Mouse (Mus musculus) liver, adult 2 months (tissue): ENCODE data around the gene Cnbd2. TPM values are rescaled to one million over a fixed set of nuclear protein-coding genes. Genes with fewer than 3 reads are reported as not detected.

Experiments used
- DNase-seq: peaks from one replicate; pipeline ENCODE4 v3.0.0-alpha.2; 2011; ENCODE audit warnings: low read depth, low spot score; ENCODE audit errors: extremely low read depth
- H3K27ac ChIP-seq: fragments of 200-500 bp; replicated peaks from 2 replicates; pipeline ENCODE4 v1.5.1; 2012; ENCODE audit warnings: low read depth, mild to moderate bottlenecking, control low read depth, inconsistent platforms, low read length; ENCODE audit not compliant: insufficient read depth
- H3K27me3 ChIP-seq: fragments of 200-500 bp; 2 replicates; pipeline ENCODE4 v1.6.1; 2012; ENCODE audit warnings: mild to moderate bottlenecking, moderate library complexity, low read length, inconsistent platforms; ENCODE audit not compliant: control insufficient read depth, insufficient read depth
- H3K36me3 ChIP-seq: fragments of 200-500 bp; 2 replicates; pipeline ENCODE4 v1.6.1; 2012; ENCODE audit warnings: low read length, inconsistent platforms; ENCODE audit not compliant: control insufficient read depth, insufficient read depth
- H3K4me1 ChIP-seq: fragments of 200-500 bp; 2 replicates; pipeline ENCODE4 v1.6.1; 2011; ENCODE audit warnings: low read length; ENCODE audit not compliant: control insufficient read depth, insufficient read depth
- H3K4me3 ChIP-seq: fragments of 200-500 bp; 2 replicates; pipeline ENCODE4 v1.5.1; 2011; ENCODE audit warnings: low read depth, mild to moderate bottlenecking, control low read depth, low read length, moderate library complexity; ENCODE audit not compliant: insufficient read depth
- H3K79me2 ChIP-seq: fragments of 200-500 bp; 2 replicates; pipeline ENCODE4 v1.6.1; 2012; ENCODE audit warnings: inconsistent platforms, mild to moderate bottlenecking, low read length, moderate library complexity; ENCODE audit not compliant: control insufficient read depth, insufficient read depth
- H3K9ac ChIP-seq: fragments of 200-500 bp; 2 replicates; pipeline ENCODE4 v1.6.1; 2012; ENCODE audit warnings: low read depth, mild to moderate bottlenecking, control low read depth, inconsistent platforms, low read length
- CTCF ChIP-seq: fragments of 200-500 bp; IDR thresholded peaks from 2 replicates; pipeline ENCODE4 v1.5.1; 2011; ENCODE audit warnings: low read depth, low read length, control low read depth
- POLR2A ChIP-seq: fragments of 200-500 bp; IDR thresholded peaks from 2 replicates; pipeline ENCODE4 v1.6.1; 2011; ENCODE audit warnings: low read length, control low read depth; ENCODE audit not compliant: insufficient read depth; ENCODE audit errors: extremely low read depth
- WGBS: fragments of 180-500 bp; shearing (Covaris S2); methylation state at CpG from one replicate; pipeline ENCODE4 v1.1.7; 2018; 5-methylcytosine and 5-hydroxymethylcytosine counted together
- polyA plus RNA-seq: library from polyadenylated mRNA; depleted of rRNA; stranded (reverse); fragments of >200 nt; gene quantifications from 2 replicates; pipeline ENCODE4 v1.2.3, GENCODE M21; 2012
- total RNA-seq: library from RNA; depleted of rRNA; stranded (reverse); fragments of >200 nt; gene quantifications from 2 replicates; pipeline ENCODE4 v1.2.3, GENCODE M21; 2014

Cnbd2 gene
- total and polyA plus RNA-seq, 2 experiments = 0.40 to 1.0 TPM

DNA sequence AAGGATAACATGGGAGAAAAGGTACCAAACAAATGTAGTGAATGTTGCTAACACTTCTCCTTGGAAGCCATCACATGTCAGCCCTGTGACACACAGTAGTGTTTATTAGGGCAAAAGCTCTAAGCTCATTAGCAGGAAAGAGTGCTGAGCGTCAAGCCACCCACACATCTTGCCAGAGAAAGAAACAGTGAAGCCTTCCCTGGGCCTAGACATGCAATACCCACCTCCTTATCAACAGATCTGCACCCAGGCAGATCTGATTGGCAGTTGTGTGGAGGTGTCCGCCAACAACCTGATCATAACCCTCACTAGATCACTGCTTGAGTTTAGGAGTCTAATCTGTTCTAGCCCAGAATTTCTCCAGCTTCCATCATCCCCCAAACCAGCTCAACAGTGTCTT is 84.0 kb downstream of the Cnbd2 start:
- no peak for TF ChIP-seq CTCF
- no peak for TF ChIP-seq POLR2A
- WGBS = 92% methylated on average over 2 of the region's 2 CpGs
- Histone ChIP-seq H3K79me2 (0 out of 2 replicates have a peak, but pooled peaks cover 4% of the 10 kb centered on the region), H3K27me3 (no peaks in the 10 kb centered on the region), H3K27ac (no peak overlapping the region), H3K4me1 (peaks cover 4% of the 10 kb centered on the region; the same call in 1 of the 2 replicates), H3K9ac (no peak overlapping the region), H3K36me3 (no peaks in the 10 kb centered on the region), H3K4me3 (no peak overlapping the region)
- DNase-seq = no peak

DNA sequence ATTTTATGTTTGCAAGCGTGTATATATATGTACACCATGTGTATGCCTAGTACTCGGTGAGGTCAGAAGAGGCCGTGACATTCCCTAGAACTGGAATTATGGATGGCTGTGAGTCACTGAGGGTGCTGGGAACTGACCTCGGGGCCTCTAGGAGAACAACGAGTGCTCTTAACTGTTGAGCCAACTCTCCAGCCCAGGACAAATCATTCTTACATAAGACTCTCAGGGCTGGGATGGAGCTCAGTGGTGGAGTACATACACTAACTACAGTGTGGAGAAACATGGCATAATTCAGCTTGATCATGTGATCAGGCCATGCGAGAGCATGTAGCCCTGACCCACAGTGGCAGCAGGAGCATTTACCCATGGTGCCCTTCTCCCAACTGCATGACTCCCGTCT is 85.9 kb downstream of the Cnbd2 start:
- Histone ChIP-seq H3K9ac (no peak overlapping the region), H3K27me3 (no peaks in the 10 kb centered on the region), H3K27ac (no peak overlapping the region), H3K4me1 (peaks cover 3% of the 10 kb centered on the region; the same call in 1 of the 2 replicates), H3K79me2 (0 out of 2 replicates have a peak, but pooled peaks cover 4% of the 10 kb centered on the region), H3K4me3 (no peak overlapping the region), H3K36me3 (no peaks in the 10 kb centered on the region)
- DNase-seq = no peak
- no peak for TF ChIP-seq CTCF
- 94% methylated on average over 7 of the region's 7 CpGs for WGBS

DNA sequence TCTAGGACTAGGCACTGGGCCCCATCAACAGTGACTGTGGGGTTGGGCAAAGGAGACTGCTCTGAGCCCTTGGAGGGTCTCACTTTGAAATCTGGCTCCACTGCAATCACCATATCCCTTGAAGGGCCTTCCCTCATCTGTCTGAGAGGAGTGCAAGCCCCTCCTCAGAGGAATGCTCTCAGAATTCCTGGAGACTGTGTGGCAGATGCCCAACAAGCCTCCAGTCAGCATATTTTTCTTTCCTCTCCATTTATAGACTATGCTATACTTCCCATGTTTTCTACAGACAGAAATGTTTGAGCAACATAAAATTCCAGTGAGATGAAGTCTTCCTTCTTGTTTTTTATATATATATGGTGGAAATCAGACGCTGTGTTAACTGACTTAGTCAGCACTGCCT is 87.4 kb downstream of the Cnbd2 start:
- H3K9ac ChIP-seq = no peak overlapping the region
- DNase-seq = no peak
- TF ChIP-seq CTCF (no peak), POLR2A (no peak)
- 85% methylated on average over 1 of the region's 1 CpGs for WGBS
- no peak overlapping the region for H3K27ac ChIP-seq
- H3K79me2 ChIP-seq = no peaks in the 10 kb centered on the region
- H3K4me3 ChIP-seq = no peak overlapping the region
- H3K4me1 ChIP-seq = no peaks in the 10 kb centered on the region
- no peaks in the 10 kb centered on the region for H3K27me3 ChIP-seq
- no peaks in the 10 kb centered on the region for H3K36me3 ChIP-seq

DNA sequence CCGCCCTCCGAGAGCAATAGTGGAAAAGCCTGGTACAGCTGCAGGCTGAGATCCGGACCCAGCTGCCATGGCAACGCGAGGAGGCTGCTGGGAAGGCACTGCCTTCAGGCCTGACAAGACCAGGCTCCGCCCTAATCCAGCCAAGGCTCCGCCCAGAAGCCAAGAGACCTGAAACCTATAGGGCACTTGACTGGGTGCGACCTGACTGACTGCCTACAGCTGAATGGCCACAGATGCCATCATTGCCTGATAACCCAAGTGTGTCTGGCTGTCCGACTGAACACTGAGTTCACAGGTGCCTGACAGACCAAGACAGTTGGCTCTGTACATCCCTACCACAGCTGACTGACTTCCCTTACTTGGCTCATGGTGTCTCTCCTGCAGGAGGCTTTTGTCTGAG is 89.2 kb downstream of the Cnbd2 start:
- Histone ChIP-seq H3K79me2 (no peaks in the 10 kb centered on the region), H3K27me3 (no peaks in the 10 kb centered on the region), H3K4me3 (no peak overlapping the region), H3K36me3 (no peaks in the 10 kb centered on the region), H3K9ac (no peak overlapping the region), H3K4me1 (no peaks in the 10 kb centered on the region), H3K27ac (no peak overlapping the region)
- no peak for DNase-seq
- 16% methylated on average over 9 of the region's 9 CpGs for WGBS
- TF ChIP-seq CTCF (no peak), POLR2A (no peak)

DNA sequence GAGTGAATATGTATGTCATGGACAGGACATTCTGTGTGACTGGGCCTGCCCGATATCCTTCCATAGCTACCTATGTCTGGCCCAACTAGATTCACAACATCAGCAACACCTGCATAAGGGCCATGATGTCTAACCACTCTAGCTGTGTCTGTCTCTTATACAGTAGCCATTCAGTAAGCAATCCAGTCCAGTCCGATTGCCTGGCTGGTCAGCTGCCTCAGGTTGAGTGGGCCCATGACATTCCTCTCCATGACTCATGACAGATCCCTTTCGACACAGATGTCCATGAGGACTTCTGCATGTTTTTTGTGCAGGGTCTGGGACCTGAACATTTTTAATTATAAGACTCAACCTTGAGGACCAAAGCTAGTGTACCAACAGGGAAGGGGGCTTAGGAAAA is 89.9 kb downstream of the Cnbd2 start:
- no peaks in the 10 kb centered on the region for H3K4me1 ChIP-seq
- no peaks in the 10 kb centered on the region for H3K27me3 ChIP-seq
- no peaks in the 10 kb centered on the region for H3K36me3 ChIP-seq
- DNase-seq = no peak
- H3K9ac ChIP-seq = no peak overlapping the region
- H3K79me2 ChIP-seq = no peaks in the 10 kb centered on the region
- no peak overlapping the region for H3K4me3 ChIP-seq
- H3K27ac ChIP-seq = no peak overlapping the region
- WGBS = 89% methylated on average over 3 of the region's 3 CpGs
- no peak for TF ChIP-seq POLR2A
- TF ChIP-seq CTCF = no peak

DNA sequence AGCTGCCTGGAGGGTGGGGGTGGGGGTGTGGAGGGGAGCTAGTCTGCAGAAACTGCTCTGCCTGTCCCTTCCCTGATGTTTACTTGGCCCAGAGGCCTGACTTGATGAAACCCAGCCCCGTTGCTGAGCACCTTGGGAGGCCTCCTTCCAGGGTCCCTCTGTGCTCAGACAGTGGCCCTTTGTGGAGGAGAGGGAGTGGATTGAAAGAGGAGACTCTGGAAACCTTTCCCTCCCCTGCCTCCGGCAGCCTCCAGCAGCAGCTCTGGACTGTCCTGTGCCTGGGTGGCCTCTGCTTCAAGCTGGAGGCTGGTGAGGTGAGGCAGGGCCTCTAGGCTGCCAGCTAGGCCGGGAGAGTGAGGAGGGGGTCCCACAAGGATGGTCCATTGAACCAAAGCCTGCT is 94.9 kb downstream of the Cnbd2 start:
- no peak overlapping the region for H3K4me3 ChIP-seq
- no peaks in the 10 kb centered on the region for H3K36me3 ChIP-seq
- H3K27me3 ChIP-seq = no peaks in the 10 kb centered on the region
- TF ChIP-seq CTCF = no peak
- no peak for TF ChIP-seq POLR2A
- WGBS = 69% methylated on average over 3 of the region's 3 CpGs
- no peaks in the 10 kb centered on the region for H3K4me1 ChIP-seq
- no peak overlapping the region for H3K9ac ChIP-seq
- no peaks in the 10 kb centered on the region for H3K79me2 ChIP-seq
- no peak overlapping the region for H3K27ac ChIP-seq
- DNase-seq = no peak
